Mouse (Mus musculus): ENCODE results near the gene Bves.

GRCm38 (mm10) chr10:45305173-45305572, 30.4 kb upstream of the Bves start:
- TF ChIP-seq POLR2A (IDR thresholded peaks at IDR 0.05; ENCODE audit: extremely low read depth, insufficient read depth, low read length) (no peak), CTCF (IDR thresholded peaks at IDR 0.05; ENCODE audit: low read depth, low read length) (no peak)

All from liver, adult 2 months (tissue).